Mouse (Mus musculus) heart, adult 2 months (tissue): ENCODE results near the gene Prkag1. TPM values are rescaled to one million over a fixed set of nuclear protein-coding genes. Genes with fewer than 3 reads are reported as not detected.

ENCODE experiments used
- DNase-seq, 2 experiments: peaks; one replicate each; pipeline ENCODE4 v3.0.0; 2021
- H3K27ac ChIP-seq: fragments of 200-600 bp; 2 replicates; pipeline ENCODE4 v1.8.1; 2022
- H3K27me3 ChIP-seq: fragments of 200-500 bp; 2 replicates; pipeline ENCODE4 v1.6.1; 2012; ENCODE audit warnings: mild to moderate bottlenecking, low read length, inconsistent platforms, mixed read lengths; ENCODE audit not compliant: control insufficient read depth, insufficient read depth
- H3K36me3 ChIP-seq: fragments of 200-500 bp; 2 replicates; pipeline ENCODE4 v1.6.1; 2012; ENCODE audit warnings: low read length, inconsistent platforms; ENCODE audit not compliant: control insufficient read depth, insufficient read depth
- H3K4me1 ChIP-seq: fragments of 200-500 bp; 2 replicates; pipeline ENCODE4 v1.6.1; 2011; ENCODE audit warnings: low read length; ENCODE audit not compliant: control insufficient read depth, insufficient read depth
- H3K4me3 ChIP-seq: fragments of 200-600 bp; 2 replicates; pipeline ENCODE4 v1.8.1; 2022
- H3K79me2 ChIP-seq: fragments of 200-500 bp; replicated peaks from 2 replicates; pipeline ENCODE4 v1.6.1; 2012; ENCODE audit warnings: mild to moderate bottlenecking, inconsistent platforms, low read length, moderate library complexity, mixed read lengths; ENCODE audit not compliant: control insufficient read depth, insufficient read depth
- H3K9ac ChIP-seq: fragments of 200-500 bp; 2 replicates; pipeline ENCODE4 v1.6.1; 2012; ENCODE audit warnings: low read depth, mild to moderate bottlenecking, control low read depth, inconsistent platforms, low read length, mixed read lengths
- CTCF ChIP-seq: fragments of 200-600 bp; IDR thresholded peaks from 2 replicates; pipeline ENCODE4 v1.8.1; 2022; ENCODE audit warnings: antibody characterized with exemption, mild to moderate bottlenecking, moderate library complexity
- EP300 ChIP-seq: fragments of 200-500 bp; IDR thresholded peaks from 2 replicates; pipeline ENCODE4 v1.6.1; 2011; ENCODE audit warnings: low read depth, low read length, control low read depth; ENCODE audit not compliant: insufficient read depth
- POLR2A ChIP-seq: fragments of 200-500 bp; IDR thresholded peaks from 2 replicates; pipeline ENCODE4 v1.6.1; 2011; ENCODE audit warnings: mild to moderate bottlenecking, low read depth, low read length, control low read depth; ENCODE audit not compliant: insufficient read depth
- WGBS: fragments of 180-500 bp; shearing (Covaris S2); methylation state at CpG from one replicate; pipeline ENCODE4 v1.1.7; 2018; 5-methylcytosine and 5-hydroxymethylcytosine counted together
- intact Hi-C: fragments of 180-260 bp; cut with DNase I; formaldehyde crosslinking; loops from one replicate; pipeline ENCODE4 v1.15.1; 2025
- polyA plus RNA-seq: library from polyadenylated mRNA; depleted of rRNA; stranded (reverse); fragments of >200 nt; gene quantifications from 2 replicates; pipeline ENCODE4 v1.2.3, GENCODE M21; 2012
- total RNA-seq, 2 experiments: library from RNA; stranded (reverse); gene quantifications; 2 replicates each; pipeline ENCODE4 v1.2.3; 2021

Gene Prkag1
- total and polyA plus RNA-seq, 3 experiments = 95.7 to 114 (median 104) TPM

- DNase-seq = no peak
- Histone ChIP-seq H3K79me2 (peaks cover 3% of the 10 kb centered on the region), H3K9ac (no peak overlapping the region), H3K27ac (no peak overlapping the region), H3K4me1 (no peaks in the 10 kb centered on the region), H3K4me3 (no peak overlapping the region), H3K27me3 (no peaks in the 10 kb centered on the region), H3K36me3 (no peaks in the 10 kb centered on the region)
- intact Hi-C loops = no loop called here
- TF ChIP-seq CTCF (no peak), EP300 (no peak), POLR2A (no peak)
- WGBS = 88% methylated on average over 16 of the region's 16 CpGs
Observed at GRCm38 (mm10) chr15:98854214-98854613, 22.9 kb upstream of the Prkag1 start.

- 89% methylated on average over 28 of the region's 28 CpGs for WGBS
- no peaks in the 10 kb centered on the region for H3K27me3 ChIP-seq
- H3K36me3 ChIP-seq = no peaks in the 10 kb centered on the region
- H3K27ac ChIP-seq = no peak overlapping the region
- H3K4me1 ChIP-seq = no peaks in the 10 kb centered on the region
- peaks cover 3% of the 10 kb centered on the region for H3K79me2 ChIP-seq
- H3K4me3 ChIP-seq = no peak overlapping the region
- no peak overlapping the region for H3K9ac ChIP-seq
- intact Hi-C loops = no loop called here
- TF ChIP-seq CTCF (no peak), EP300 (no peak), POLR2A (no peak)
- DNase-seq = no peak
Observed at GRCm38 (mm10) chr15:98853161-98853937, 22.0 kb upstream of the Prkag1 start.

- no peak for DNase-seq
- WGBS = 90% methylated on average over 9 of the region's 9 CpGs
- intact Hi-C loops = no loop called here
- Histone ChIP-seq H3K27ac (no peak overlapping the region), H3K36me3 (no peaks in the 10 kb centered on the region), H3K9ac (no peak overlapping the region), H3K4me3 (no peak overlapping the region), H3K79me2 (peaks cover 3% of the 10 kb centered on the region), H3K27me3 (no peaks in the 10 kb centered on the region), H3K4me1 (no peaks in the 10 kb centered on the region)
- TF ChIP-seq CTCF (no peak), EP300 (no peak), POLR2A (no peak)
Observed at GRCm38 (mm10) chr15:98852733-98853132, 21.4 kb upstream of the Prkag1 start.

- H3K4me3 ChIP-seq = no peak overlapping the region
- intact Hi-C loops = no loop called here
- H3K79me2 ChIP-seq = peaks cover 3% of the 10 kb centered on the region
- no peak for DNase-seq
- no peak overlapping the region for H3K27ac ChIP-seq
- no peaks in the 10 kb centered on the region for H3K36me3 ChIP-seq
- no peaks in the 10 kb centered on the region for H3K4me1 ChIP-seq
- no peaks in the 10 kb centered on the region for H3K27me3 ChIP-seq
- 92% methylated on average over 9 of the region's 9 CpGs for WGBS
- TF ChIP-seq CTCF (no peak), EP300 (no peak)
- H3K9ac ChIP-seq = no peak overlapping the region
Observed at GRCm38 (mm10) chr15:98852071-98852470, 20.8 kb upstream of the Prkag1 start.

GRCm38 (mm10) chr15:98851229-98851818 is 20.0 kb upstream of the Prkag1 start:
- Histone ChIP-seq H3K27me3 (no peaks in the 10 kb centered on the region), H3K9ac (no peak overlapping the region), H3K4me1 (no peaks in the 10 kb centered on the region), H3K79me2 (peaks cover 3% of the 10 kb centered on the region), H3K36me3 (no peaks in the 10 kb centered on the region), H3K27ac (no peak overlapping the region), H3K4me3 (no peak overlapping the region)
- WGBS = 87% methylated on average over 21 of the region's 21 CpGs
- no peak for DNase-seq
- intact Hi-C loops = no loop called here
- TF ChIP-seq POLR2A (no peak), EP300 (no peak), CTCF (no peak)

GRCm38 (mm10) chr15:98850668-98851067 is 19.3 kb upstream of the Prkag1 start:
- intact Hi-C loops = no loop called here
- Histone ChIP-seq H3K4me1 (no peaks in the 10 kb centered on the region), H3K79me2 (peaks cover 3% of the 10 kb centered on the region), H3K36me3 (no peaks in the 10 kb centered on the region), H3K27ac (no peak overlapping the region), H3K27me3 (no peaks in the 10 kb centered on the region), H3K9ac (no peak overlapping the region), H3K4me3 (no peak overlapping the region)
- peak in 1 of 2 experiments; percentile 52 for DNase-seq
- TF ChIP-seq CTCF = no peak
- no peak for TF ChIP-seq POLR2A
- no peak for TF ChIP-seq EP300
- 79% methylated on average over 14 of the region's 14 CpGs for WGBS
